Mouse (Mus musculus) cortical plate, adult 2 months (tissue): ENCODE results near the gene Bpifb3. TPM values are rescaled to one million over a fixed set of nuclear protein-coding genes. Genes with fewer than 3 reads are reported as not detected.

Experiments
- H3K27ac ChIP-seq: fragments of 200-500 bp; 2 replicates; pipeline ENCODE4 v1.5.1; 2012; ENCODE audit warnings: low read length, control low read depth, inconsistent platforms; ENCODE audit not compliant: insufficient read depth
- H3K4me1 ChIP-seq: fragments of 200-500 bp; 2 replicates; pipeline ENCODE4 v1.6.1; 2011; ENCODE audit warnings: low read length; ENCODE audit not compliant: control insufficient read depth, insufficient read depth
- H3K4me3 ChIP-seq: fragments of 200-500 bp; 2 replicates; pipeline ENCODE4 v1.5.1; 2011; ENCODE audit warnings: mild to moderate bottlenecking, low read length, control low read depth; ENCODE audit not compliant: insufficient read depth
- CTCF ChIP-seq: fragments of 200-500 bp; IDR thresholded peaks from 2 replicates; pipeline ENCODE4 v1.5.1; 2011; ENCODE audit warnings: mild to moderate bottlenecking, control low read depth, low read length; ENCODE audit not compliant: insufficient read depth; ENCODE audit errors: extremely low read depth
- POLR2A ChIP-seq: fragments of 200-500 bp; IDR thresholded peaks from 2 replicates; pipeline ENCODE4 v1.6.1; 2011; ENCODE audit warnings: mild to moderate bottlenecking, low read length, control low read depth; ENCODE audit not compliant: insufficient read depth; ENCODE audit errors: extremely low read depth
- polyA plus RNA-seq: library from polyadenylated mRNA; depleted of rRNA; stranded (reverse); fragments of >200 nt; gene quantifications from 2 replicates; pipeline ENCODE4 v1.2.3, GENCODE M21; 2012

Bpifb3 gene
- polyA plus RNA-seq, 1 experiment, result not detected

DNA sequence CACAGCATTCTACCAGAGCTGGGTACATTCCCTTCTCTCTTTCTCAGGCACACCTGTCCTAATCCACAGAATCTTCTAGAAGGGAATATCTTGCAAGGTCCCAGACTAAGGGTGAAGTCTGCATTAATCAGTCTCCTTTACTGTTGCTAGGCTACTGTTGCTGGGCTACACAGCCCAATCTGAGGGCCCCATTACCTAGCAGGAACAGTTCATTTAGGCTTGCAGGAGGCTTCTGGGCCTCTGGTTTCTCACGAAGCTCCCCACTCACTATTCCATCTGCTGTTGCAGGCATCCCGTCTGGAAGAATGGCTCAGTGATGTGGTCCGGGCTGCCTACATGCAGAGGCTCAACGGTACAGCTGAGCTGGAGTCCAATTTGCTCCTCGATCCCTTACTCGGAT lies 13.1 kb downstream of the Bpifb3 start:
- TF ChIP-seq POLR2A (no peak), CTCF (no peak)
- peaks cover 2% of the 10 kb centered on the region; the same call in 1 of the 2 replicates for H3K4me1 ChIP-seq
- no peak overlapping the region for H3K4me3 ChIP-seq
- no peak overlapping the region for H3K27ac ChIP-seq

DNA sequence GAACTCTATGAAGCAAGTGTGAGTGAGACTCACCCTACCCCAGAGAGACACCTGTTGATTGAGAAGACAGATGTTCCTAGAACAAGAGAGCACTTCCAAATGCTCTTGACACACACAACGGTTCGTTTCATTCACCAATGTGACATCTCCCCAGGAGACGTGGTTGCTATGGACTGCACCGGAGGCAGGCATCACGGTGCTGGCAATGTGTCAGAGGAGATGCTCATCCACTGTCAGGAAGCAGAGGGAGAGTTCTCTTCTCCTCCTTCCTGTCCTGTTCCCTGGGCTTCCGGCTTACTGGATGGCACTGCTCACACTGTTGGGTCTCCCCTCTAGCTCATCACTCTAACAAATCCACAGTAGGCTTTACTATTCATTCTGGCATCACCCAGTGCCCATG lies 15.3 kb downstream of the Bpifb3 start:
- TF ChIP-seq CTCF, result no peak
- no peak for TF ChIP-seq POLR2A
- Histone ChIP-seq H3K4me1 (peaks cover 2% of the 10 kb centered on the region; the same call in 1 of the 2 replicates), H3K27ac (no peak overlapping the region), H3K4me3 (no peak overlapping the region)

DNA sequence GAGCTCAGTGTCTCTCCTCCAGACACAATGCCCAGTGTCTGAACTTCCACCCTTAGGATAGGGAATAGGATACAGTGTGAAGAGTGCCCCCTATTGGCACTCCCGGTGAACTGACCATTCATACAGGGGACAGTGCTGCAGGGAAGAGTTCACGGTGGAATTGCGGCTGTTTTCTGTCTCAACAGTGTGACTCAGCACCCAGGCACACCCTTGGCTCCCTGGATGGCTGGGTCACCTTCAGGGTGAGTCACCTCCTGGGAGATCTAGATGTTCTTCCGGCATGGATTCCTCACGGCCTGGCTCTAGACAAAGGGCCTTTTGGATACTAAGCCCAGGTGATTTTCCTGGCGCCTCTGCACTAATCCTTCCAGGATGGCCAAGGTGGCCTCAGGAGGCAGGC lies 17.3 kb downstream of the Bpifb3 start:
- Histone ChIP-seq H3K4me1 (peaks cover 2% of the 10 kb centered on the region; the same call in 1 of the 2 replicates), H3K4me3 (no peak overlapping the region), H3K27ac (no peak overlapping the region)
- no peak for TF ChIP-seq POLR2A
- no peak for TF ChIP-seq CTCF

DNA sequence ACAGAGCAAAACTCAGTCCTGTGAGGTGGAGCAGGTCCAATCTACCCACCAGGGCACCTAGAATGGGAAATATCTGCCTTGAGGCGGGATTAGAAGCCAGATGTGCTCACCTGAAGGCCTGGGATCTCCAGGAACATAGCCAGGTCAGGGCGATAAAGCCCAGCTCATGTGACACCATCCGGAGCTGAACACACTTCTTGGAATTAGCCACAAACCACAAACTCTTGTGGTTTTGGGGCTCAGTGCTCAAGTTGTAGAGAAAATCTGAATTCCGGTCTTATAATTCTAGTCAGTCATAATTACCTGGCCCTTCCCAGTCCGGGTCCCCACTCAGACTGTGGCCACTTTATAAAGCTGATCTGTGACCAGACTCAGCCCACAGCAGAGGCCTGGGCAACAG lies 19.8 kb downstream of the Bpifb3 start, which contains the start of gene Bpifb4:
TSS of gene Bpifb4 (plus strand) at position 370 of the 400 bp plus-strand sequence.
- TF ChIP-seq CTCF (no peak), POLR2A (no peak)
- H3K4me1 ChIP-seq, result no peaks in the 10 kb centered on the region
- no peak within 1 kb of the TSS for H3K4me3 ChIP-seq
- no peak within 1 kb of the TSS for H3K27ac ChIP-seq

DNA sequence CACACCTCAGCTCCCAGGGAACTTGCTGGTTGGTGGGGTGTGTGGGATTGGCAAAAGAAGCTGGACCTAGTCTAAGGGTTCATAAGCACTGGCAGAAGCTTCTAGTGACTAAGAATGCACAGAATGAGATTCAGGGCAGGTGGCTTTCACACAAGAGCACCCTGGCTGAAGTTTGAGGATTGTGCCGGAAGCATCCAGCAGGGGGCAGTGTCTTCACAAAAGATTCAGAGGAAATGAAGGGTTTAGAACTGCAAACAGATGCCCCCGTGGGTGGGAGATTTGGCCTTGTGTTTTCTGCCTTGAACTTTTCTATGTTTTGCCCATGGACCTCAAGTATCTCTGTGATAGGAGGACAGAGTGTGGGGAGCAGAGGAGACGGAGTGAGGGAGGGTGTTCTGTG lies 25.5 kb downstream of the Bpifb3 start:
- TF ChIP-seq CTCF (peak; percentile 64), POLR2A (no peak)
- H3K4me1 ChIP-seq, result no peaks in the 10 kb centered on the region
- H3K4me3 ChIP-seq, result no peak overlapping the region
- no peak overlapping the region for H3K27ac ChIP-seq

DNA sequence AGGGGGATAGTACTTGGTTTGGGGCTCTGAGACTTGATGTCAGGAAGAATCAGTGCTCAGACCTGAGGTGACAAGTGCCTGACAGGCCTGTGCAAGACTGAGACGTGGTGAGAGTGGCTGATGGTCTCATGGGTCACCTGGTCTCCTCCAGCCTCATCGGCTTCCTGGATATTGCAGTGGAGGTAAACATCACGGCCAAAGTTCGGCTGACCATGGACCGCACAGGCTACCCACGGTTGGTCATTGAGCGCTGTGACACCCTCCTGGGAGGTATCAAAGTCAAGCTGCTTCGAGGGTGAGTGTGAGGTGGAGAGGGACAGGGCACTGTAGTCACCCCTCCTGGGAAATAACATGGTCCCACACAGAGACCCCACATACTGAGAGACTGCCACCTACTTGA lies 26.5 kb downstream of the Bpifb3 start:
- TF ChIP-seq POLR2A (no peak), CTCF (no peak)
- no peaks in the 10 kb centered on the region for H3K4me1 ChIP-seq
- no peak overlapping the region for H3K4me3 ChIP-seq
- no peak overlapping the region for H3K27ac ChIP-seq

DNA sequence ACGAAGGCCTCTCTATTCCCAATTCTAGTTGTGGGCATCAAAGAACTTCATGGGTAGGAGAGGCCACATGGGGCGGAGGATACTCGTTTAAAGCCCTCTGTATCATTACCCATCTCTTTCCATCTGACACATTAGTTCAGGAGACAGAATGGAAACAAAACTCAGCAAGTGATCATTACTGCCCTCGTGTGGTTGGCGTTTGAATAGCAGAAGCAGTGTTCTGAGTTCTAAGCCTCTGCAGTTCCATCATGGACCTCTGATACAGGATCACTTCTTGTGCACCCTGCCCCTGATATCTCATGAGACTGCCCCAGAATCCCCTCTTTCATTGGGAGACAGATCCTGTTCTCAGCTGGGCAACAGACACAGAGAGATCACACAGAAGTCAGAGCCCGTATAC lies 34.9 kb downstream of the Bpifb3 start:
- no peak for TF ChIP-seq POLR2A
- TF ChIP-seq CTCF, result peak; percentile 70
- H3K27ac ChIP-seq, result no peak overlapping the region
- no peaks in the 10 kb centered on the region for H3K4me1 ChIP-seq
- H3K4me3 ChIP-seq, result no peak overlapping the region

DNA sequence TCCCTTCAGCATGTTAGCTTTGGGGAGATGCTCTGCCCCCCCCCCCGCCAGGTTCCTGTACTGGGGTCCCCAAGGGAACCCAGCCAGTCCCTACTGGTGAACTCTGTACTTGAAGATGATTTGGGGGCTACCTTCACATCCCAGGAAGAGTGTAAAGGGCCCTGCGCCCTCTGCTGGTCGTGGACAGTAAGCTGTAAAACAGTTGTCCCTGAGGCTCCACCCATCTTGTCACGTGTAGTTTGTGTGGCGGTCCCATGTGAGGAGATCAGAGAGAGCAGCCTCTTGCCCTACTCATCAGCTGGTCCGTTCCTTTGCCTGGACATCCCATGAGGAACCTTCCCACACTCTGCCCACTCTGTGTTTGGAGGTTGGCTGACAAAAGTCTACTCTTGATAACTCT lies 35.8 kb downstream of the Bpifb3 start:
- H3K4me3 ChIP-seq, result no peak overlapping the region
- TF ChIP-seq CTCF (peak; percentile 44), POLR2A (no peak)
- H3K4me1 ChIP-seq, result no peaks in the 10 kb centered on the region
- H3K27ac ChIP-seq, result no peak overlapping the region

DNA sequence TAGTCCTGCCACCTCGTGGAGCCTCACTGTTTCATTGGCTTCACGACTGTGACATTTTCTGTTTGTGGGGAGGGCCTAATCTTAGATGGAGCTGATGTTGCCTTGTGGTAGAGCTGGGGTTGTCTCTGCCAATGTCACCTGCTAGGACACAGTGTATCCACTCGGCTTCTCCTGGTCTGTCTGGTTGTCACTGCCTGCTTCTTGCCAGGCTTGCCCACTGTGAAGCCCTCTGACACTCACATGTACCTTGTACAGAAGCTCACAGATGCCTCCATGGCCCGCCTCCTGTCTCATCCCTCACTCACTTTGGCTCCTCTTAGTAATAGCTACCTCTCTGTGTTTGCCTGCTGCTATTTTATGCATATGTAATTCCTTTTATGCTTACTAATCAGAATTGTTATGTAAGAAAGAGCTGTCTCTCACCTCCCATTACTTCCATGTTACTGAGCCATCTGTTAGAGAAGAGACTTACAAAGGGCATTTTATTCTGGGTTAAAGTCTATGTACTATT lies 44.8 kb downstream of the Bpifb3 start:
- Histone ChIP-seq H3K4me3 (no peak overlapping the region), H3K4me1 (peaks cover 9% of the 10 kb centered on the region), H3K27ac (no peak overlapping the region)
- TF ChIP-seq CTCF (no peak), POLR2A (no peak)

DNA sequence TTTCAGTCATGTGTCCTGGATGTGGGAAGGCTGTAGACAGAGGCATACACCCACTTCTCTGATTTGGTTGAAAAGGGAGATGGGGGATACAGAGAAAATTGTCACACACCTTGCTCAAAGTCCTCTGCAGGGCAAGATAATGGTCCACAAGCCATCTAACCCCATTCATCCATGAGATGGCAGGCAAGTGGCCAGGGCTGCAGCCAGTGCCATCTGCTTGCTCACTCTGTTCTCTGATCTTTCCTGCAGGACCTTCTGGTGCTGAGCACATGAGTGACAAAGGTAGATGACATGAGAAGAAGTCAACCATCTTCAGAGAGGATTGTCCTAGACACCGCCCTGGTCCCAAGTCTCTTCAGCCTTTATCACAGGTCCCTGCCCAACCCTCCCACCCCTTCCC lies 45.3 kb downstream of the Bpifb3 start:
- Histone ChIP-seq H3K4me3 (no peak overlapping the region), H3K27ac (no peak overlapping the region), H3K4me1 (peaks cover 9% of the 10 kb centered on the region)
- TF ChIP-seq CTCF (no peak), POLR2A (no peak)

DNA sequence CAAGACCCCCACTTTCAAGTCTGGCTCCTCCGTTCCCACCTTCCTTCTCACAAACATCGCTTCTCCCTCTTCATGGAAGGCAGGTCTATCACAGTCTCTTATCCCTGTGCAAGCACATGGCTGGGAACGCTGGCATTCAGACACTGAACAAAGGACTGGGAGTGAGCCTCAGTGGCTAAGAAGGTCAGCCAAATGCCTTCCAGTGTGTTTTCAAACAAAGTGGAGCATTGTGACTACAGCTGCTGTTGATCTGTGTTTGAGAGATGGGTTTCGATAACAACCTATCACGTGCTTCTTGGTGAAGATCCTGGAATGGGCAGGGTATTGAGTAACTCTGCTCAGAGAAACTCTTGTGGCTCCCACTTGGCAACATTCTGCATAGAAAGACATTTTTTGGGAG lies 52.2 kb downstream of the Bpifb3 start:
- TF ChIP-seq POLR2A (no peak), CTCF (no peak)
- no peak overlapping the region for H3K27ac ChIP-seq
- no peaks in the 10 kb centered on the region for H3K4me1 ChIP-seq
- H3K4me3 ChIP-seq, result no peak overlapping the region
